Mouse (Mus musculus): Measurements from ENCODE around the gene Hist4h4.
A peak's percentile ranks its signal among the peaks of the same experiment; 100 is the strongest.

Hist4h4 gene

GRCm38 (mm10) chr6:136803739-136804633, at the start of gene Hist4h4:
Hist4h4 (minus strand) TSS chr6:136804415.
- peak; percentile 92 for DNase-seq (ENCODE audit: low read depth, low spot score)

- DNase-seq (ENCODE audit: low read depth, low spot score) = no peak
These were observed 48.5 kb upstream of the Hist4h4 start for GRCm38 (mm10) chr6:136852762-136853161.

- DNase-seq (ENCODE audit: low read depth, low spot score) = no peak
These were observed 48.1 kb upstream of the Hist4h4 start for GRCm38 (mm10) chr6:136852348-136852747.

- no peak for DNase-seq (ENCODE audit: low read depth, low spot score)
These were observed 46.1 kb upstream of the Hist4h4 start for GRCm38 (mm10) chr6:136850267-136850666.

DNA sequence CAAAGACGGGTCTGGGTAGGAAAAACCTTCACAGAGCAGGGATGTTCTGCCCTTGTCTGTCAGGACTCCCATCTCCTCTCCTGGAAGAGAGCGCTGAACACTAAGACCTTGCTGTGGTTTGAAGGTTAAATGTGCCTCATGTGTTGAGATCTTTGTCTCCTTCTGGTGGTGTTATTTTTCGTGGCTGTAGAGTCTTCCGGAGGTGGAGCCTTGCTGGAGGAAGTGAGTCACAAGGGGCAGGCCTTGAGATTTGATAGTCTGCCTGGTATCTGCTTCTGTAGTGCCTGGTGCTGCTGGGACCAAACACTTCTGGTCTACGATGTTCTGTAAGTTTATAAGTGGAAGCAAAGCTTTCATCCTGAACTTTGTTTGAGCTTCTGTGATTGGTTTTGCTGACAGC, 44.8 kb upstream of the Hist4h4 start:
- DNase-seq (ENCODE audit: low read depth, low spot score) = no peak

DNA sequence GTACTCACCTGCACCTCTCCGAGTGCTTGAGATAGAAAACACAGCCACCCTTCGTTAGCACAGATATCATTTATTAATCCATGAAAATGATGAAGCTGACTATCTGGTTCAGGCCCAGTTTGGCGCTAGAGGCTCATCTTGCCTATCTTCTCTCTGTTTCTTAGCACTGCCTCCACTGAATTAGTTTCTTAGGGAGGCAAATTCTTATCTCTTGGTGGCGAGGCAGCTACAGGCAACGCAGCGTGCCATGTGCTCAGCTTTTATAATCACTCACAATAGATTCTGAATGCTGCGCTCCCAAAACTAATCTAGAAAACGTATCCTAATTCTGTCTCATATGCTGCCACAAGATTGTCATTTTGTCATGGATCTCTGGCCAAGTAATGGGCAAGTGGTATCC, 44.2 kb upstream of the Hist4h4 start:
- no peak for DNase-seq (ENCODE audit: low read depth, low spot score)

GRCm38 (mm10) chr6:136847790-136848189, 43.6 kb upstream of the Hist4h4 start:
- no peak for DNase-seq (ENCODE audit: low read depth, low spot score)

- DNase-seq (ENCODE audit: low read depth, low spot score) = no peak
These were observed 43.1 kb upstream of the Hist4h4 start for GRCm38 (mm10) chr6:136847267-136847666.

DNA sequence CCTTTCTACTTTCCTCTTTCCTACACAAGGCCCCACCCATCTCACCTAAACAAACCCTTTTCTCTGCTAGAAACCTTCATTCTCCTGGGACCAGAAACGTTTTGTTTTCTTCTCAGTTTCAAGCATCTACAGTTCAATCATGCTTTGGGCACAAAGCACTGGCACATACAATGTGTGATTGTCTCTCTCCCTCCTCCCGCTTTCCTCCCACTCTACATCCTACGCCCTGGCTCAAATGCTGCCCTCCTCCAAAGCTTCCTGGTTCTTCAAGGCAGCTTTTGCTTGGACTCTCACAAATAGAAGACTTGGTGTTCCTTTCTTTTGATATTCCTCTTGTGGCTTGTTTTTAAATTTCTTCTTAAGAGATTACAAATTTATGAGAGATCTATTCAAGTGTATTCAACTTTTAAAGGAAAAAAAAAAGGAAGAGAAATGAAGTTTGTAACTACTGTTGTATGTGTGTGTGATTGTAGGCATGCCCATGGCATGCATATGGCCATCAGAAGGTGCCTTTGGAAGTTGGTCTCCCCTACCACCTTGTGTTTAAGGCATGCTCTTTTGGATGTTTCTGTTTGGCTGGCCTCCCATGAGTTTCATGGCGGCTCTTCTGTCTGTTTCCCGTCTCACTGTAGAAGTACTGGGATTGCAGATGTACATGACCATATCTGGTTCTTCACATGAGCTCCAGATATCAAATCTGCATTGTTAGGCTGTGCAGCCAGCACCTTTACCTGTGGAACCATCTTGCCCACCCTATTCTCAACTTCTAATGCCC, 41.7 kb upstream of the Hist4h4 start:
- peak; percentile 44 for DNase-seq (ENCODE audit: low read depth, low spot score)

GRCm38 (mm10) chr6:136844903-136845302, 40.7 kb upstream of the Hist4h4 start:
- DNase-seq (ENCODE audit: low read depth, low spot score) = peak; percentile 57

- no peak for DNase-seq (ENCODE audit: low read depth, low spot score)
These were observed 33.1 kb upstream of the Hist4h4 start for GRCm38 (mm10) chr6:136837323-136837722.

DNA sequence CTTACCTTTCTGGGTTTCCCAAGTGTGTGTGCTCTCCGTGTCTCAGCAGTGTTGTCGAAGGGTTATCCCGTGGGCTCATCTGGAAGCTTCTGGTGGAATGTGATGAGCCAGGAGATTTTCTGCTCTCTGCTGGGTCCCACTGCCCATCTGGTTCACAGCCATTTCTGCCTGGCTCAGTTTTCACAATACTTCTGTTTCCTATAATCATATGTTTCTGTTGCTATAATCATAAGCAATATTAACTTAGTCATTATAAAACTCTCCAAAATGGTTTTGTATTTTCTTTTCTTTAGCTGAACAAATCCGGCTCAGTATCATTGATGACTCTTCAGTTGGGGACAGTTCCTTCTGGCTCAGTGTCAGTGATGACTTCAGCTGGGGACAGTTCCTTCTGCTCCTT, 31.1 kb upstream of the Hist4h4 start, which contains the start of gene Smco3:
TSS of gene Smco3 (minus strand) at position 101 of the 400 bp plus-strand sequence.
- DNase-seq (ENCODE audit: low read depth, low spot score) = no peak

DNA sequence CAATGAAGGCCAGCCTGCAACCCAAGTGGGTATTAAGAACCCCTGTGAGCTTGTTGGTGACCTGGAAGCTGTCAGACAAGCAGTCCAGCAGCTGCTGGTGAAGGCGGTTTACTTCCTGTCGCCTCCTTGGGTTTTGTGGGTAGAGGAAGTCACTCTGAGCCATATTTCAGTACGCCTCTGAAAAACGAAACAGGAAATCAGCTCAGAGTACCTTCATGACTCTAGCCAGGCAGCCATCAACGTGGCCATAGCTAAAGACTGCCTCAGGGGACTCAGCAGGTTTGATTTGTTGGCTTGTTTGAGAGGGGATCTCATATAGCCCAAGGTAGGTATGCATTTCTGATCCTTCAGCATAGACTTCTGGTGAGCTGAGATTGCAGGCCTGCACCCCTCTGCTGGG, 27.5 kb upstream of the Hist4h4 start:
- DNase-seq (ENCODE audit: low read depth, low spot score) = no peak

GRCm38 (mm10) chr6:136828681-136829080, 24.5 kb upstream of the Hist4h4 start:
- no peak for DNase-seq (ENCODE audit: low read depth, low spot score)

GRCm38 (mm10) chr6:136827881-136828561, 23.8 kb upstream of the Hist4h4 start, which contains the start of gene Wbp11:
Wbp11 (minus strand) TSS chr6:136828233.
- peak; percentile 99 for DNase-seq (ENCODE audit: low read depth, low spot score)

DNA sequence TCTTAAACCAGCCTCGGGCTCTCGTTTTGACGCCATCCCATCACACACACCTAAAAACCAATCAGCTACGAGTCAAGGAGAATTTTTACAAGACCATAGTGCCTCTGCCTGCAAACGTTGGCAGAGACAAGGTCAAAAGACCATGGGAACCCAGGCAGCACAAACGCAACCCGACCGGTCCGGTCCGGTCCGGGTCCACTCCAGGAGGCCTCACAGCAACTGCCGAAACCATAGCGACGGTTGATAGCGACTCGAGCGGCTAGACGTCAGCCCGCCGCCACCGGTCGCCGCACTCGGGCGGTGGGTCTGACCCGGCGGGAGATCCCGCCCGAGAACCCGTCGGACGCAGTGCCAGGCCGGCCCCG, 23.3 kb upstream of the Hist4h4 start, which contains the start of gene BC049715:
TSS of gene BC049715 (plus strand) at position 111 of the 365 bp plus-strand sequence.
- DNase-seq (ENCODE audit: low read depth, low spot score) = no peak

- no peak for DNase-seq (ENCODE audit: low read depth, low spot score)
These were observed 22.9 kb upstream of the Hist4h4 start for GRCm38 (mm10) chr6:136827116-136827515.

- DNase-seq (ENCODE audit: low read depth, low spot score) = no peak
These were observed 20.8 kb upstream of the Hist4h4 start for GRCm38 (mm10) chr6:136824987-136825386.

GRCm38 (mm10) chr6:136821086-136821485, 16.9 kb upstream of the Hist4h4 start:
- no peak for DNase-seq (ENCODE audit: low read depth, low spot score)

GRCm38 (mm10) chr6:136820381-136820780, 16.2 kb upstream of the Hist4h4 start:
- no peak for DNase-seq (ENCODE audit: low read depth, low spot score)

GRCm38 (mm10) chr6:136817549-136817948, 13.3 kb upstream of the Hist4h4 start:
- peak; percentile 97 for DNase-seq (ENCODE audit: low read depth, low spot score)

DNA sequence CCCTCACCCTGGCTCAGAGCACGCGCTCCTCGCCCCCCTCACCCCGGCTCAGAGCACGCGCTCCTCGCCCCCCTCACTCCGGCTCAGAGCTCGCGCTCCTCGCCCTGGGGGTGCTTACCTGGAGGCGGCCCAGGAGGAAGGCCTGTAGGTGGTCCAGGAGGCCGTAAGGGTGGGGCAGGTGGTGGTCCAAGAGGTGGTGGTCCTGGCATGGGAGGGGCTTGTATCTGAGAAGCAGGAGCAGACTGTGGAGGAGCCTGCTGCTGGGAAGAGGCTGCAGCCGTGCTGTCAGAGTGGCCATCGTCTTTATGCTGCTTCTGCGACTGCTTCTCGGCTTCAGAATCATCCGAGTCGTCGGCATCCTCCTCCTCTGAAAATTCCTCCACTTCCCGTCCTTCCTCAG, 12.6 kb upstream of the Hist4h4 start:
- no peak for DNase-seq (ENCODE audit: low read depth, low spot score)
